Mouse (Mus musculus) heart, postnatal 0 days (tissue): ENCODE results near the gene Etfb.

Experiments used
- CTCF ChIP-seq: IDR thresholded peaks from 2 replicates; pipeline ENCODE4 v1.5.1; 2016; ENCODE audit warnings: antibody characterized with exemption, control low read depth, low read depth
- EP300 ChIP-seq: IDR thresholded peaks from 2 replicates; pipeline ENCODE4 v1.6.1; 2016; ENCODE audit warnings: antibody characterized with exemption, low read depth

DNA sequence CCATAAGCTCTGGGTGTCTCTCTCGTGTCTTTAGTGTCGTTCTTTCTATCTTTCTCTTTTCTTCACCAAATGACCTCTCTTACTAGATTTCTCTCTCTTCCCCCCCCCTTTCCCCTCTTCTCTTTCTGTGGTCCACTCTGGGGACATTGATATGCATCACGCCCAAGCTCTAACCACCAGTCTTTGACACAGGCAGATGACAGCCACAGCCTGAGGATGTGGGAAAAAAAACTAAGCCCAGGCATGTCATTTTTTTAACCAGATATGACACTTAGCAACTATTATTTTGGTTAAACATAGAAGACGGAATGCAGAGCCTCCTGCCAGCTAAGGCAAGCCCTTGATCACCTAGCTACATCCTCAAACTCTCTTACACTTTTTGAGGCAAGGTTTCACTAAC lies 5.3 kb upstream of the Etfb start:
- TF ChIP-seq CTCF (no peak), EP300 (no peak)
